Mouse (Mus musculus) heart, postnatal 0 days (tissue): ENCODE results near the gene Plekhg2. TPM values are rescaled to one million over a fixed set of nuclear protein-coding genes. Genes with fewer than 3 reads are reported as not detected.

Experiments
- ATAC-seq: fragments of 200-750 bp; cut with Nextera tagmentation; 2 replicates; pipeline ENCODE4 v1.8.0; 2017; ENCODE audit warnings: low read depth, moderate number of reproducible peaks, moderate library complexity; ENCODE audit not compliant: insufficient read depth
- DNase-seq: peaks from one replicate; pipeline ENCODE4 v3.0.0-alpha.2; 2016; ENCODE audit warnings: low spot score
- H3K27ac ChIP-seq: fragments of 300-500 bp; sonication (generic); 2 replicates; pipeline ENCODE4 v1.5.1; 2014; ENCODE audit warnings: low read depth, mild to moderate bottlenecking
- H3K27me3 ChIP-seq: fragments of 300-500 bp; sonication (generic); 2 replicates; pipeline ENCODE4 v1.6.1; 2014; ENCODE audit warnings: low read length, mixed read lengths; ENCODE audit not compliant: control insufficient read depth, insufficient read depth
- H3K36me3 ChIP-seq: fragments of 300-500 bp; sonication (generic); replicated peaks from 2 replicates; pipeline ENCODE4 v1.6.1; 2014; ENCODE audit warnings: low read length, mixed read lengths; ENCODE audit not compliant: control insufficient read depth, insufficient read depth
- H3K4me1 ChIP-seq: fragments of 300-500 bp; sonication (generic); 2 replicates; pipeline ENCODE4 v1.6.1; 2014; ENCODE audit warnings: antibody characterized with exemption; ENCODE audit not compliant: control insufficient read depth, insufficient read depth
- H3K4me2 ChIP-seq: fragments of 300-500 bp; sonication (generic); 2 replicates; pipeline ENCODE4 v1.6.1; 2014; ENCODE audit warnings: low read depth, mild to moderate bottlenecking, low read length, moderate library complexity
- H3K4me3 ChIP-seq: fragments of 300-500 bp; sonication (generic); 2 replicates; pipeline ENCODE4 v1.5.1; 2014; ENCODE audit warnings: low read depth, low read length
- H3K9ac ChIP-seq: fragments of 300-500 bp; sonication (generic); replicated peaks from 2 replicates; pipeline ENCODE4 v1.6.1; 2014; ENCODE audit warnings: low read depth, low read length, mixed read lengths
- H3K9me3 ChIP-seq: fragments of 300-500 bp; sonication (generic); replicated peaks from 2 replicates; pipeline ENCODE4 v1.6.1; 2016; ENCODE audit warnings: low read length; ENCODE audit not compliant: control insufficient read depth
- CTCF ChIP-seq: IDR thresholded peaks from 2 replicates; pipeline ENCODE4 v1.5.1; 2016; ENCODE audit warnings: antibody characterized with exemption, control low read depth, low read depth
- EP300 ChIP-seq: IDR thresholded peaks from 2 replicates; pipeline ENCODE4 v1.6.1; 2016; ENCODE audit warnings: antibody characterized with exemption, low read depth
- WGBS: fragments of 180-500 bp; shearing (Covaris S2); extraction: QIAGEN DNeasy Blood & Tissue Kit; methylation state at CpG from one replicate; pipeline ENCODE4 v1.1.7; 2014; 5-methylcytosine and 5-hydroxymethylcytosine counted together
- polyA plus RNA-seq: library from polyadenylated mRNA; unstranded; fragments of >200 nt; fragmentation: Nextera tagmentation; extraction: Ambion mirVana; gene quantifications from 2 replicates; pipeline ENCODE4 v1.2.1, GENCODE M21; 2015
- total RNA-seq: library from RNA; depleted of rRNA; stranded (reverse); fragments of >200 nt; gene quantifications from 2 replicates; pipeline ENCODE4 v1.2.3, GENCODE M21; 2014; ENCODE audit warnings: low replicate concordance

Gene Plekhg2
- total and polyA plus RNA-seq, 2 experiments from 2014 or later, result 13.7 to 41.7 TPM

DNA sequence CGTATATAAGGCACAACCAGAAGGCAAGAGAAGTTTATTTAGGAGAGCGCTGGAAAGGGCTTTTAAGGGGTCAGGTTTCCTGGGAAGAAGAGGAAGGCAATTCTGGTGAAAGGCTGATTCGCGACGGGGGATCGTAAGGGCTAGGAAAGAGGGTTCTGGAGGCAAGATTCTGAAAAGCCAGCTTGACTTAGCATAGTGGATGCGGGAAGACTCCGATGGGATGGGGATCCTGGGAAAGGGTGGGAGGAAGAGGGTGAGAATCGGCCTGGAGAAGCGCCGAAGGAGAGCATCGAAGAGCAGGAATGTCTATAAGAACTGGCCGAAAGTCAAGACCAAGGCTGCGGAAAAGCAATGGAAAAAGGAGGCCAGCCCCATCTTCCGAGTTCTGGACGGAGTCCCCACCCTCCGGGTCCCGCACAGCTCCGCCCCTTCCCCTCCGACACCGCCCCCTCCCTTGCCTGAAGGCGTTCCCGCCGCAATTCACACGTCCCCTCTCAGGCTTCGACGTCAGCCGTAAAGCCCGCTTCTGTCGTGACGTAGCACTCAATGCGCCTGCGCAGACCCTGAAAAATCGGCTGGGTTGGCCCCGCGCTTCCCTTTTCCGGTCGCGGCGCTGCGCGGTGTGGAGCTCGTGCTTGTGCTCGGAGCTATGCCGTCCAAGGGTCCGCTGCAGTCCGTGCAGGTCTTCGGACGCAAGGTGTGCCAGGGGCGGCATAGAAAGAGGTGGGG is 22.1 kb downstream of the Plekhg2 start, which contains the start of gene Rps16:
Rps16 (plus strand) TSS at position 498 of the 729 bp plus-strand sequence.
- Histone ChIP-seq H3K27ac (peak within 1 kb of the TSS; percentile 89), H3K4me1 (peaks cover 16% of the 10 kb centered on the region), H3K36me3 (peaks cover 30% of the 10 kb centered on the region), H3K9me3 (no peaks in the 10 kb centered on the region), H3K4me2 (peak within 1 kb of the TSS; percentile 97), H3K27me3 (no peaks in the 10 kb centered on the region), H3K9ac (peak within 1 kb of the TSS; percentile 97), H3K4me3 (peak within 1 kb of the TSS; percentile 94)
- ATAC-seq, result peak; percentile 96
- under 1% methylated on average over 48 of the region's 50 CpGs for WGBS
- DNase-seq, result peak; percentile 99
- no peak for TF ChIP-seq CTCF
- TF ChIP-seq EP300, result no peak

DNA sequence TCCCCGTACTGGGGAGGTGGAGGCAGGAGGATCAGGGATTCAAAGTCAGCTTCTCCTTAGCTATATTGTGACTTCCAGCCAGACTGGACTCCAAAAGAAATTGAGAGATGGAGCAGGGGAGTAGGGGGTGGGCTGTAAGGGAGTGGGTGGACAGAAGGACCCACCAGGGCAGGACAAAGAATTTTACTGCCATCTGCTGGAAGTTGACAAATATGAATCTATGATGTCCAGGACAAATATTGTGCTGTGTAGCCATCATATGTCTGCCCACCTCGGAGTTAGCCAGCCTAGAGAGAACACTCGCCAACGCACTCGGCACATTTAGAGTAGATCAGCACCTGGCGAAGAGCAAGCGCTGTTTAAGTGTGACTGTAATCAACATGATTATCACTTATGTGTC is 23.8 kb downstream of the Plekhg2 start:
- Histone ChIP-seq H3K4me3 (no peak overlapping the region), H3K9me3 (no peaks in the 10 kb centered on the region), H3K4me2 (no peak overlapping the region), H3K27me3 (no peaks in the 10 kb centered on the region), H3K9ac (no peak overlapping the region), H3K36me3 (peaks cover 19% of the 10 kb centered on the region), H3K4me1 (peaks cover 16% of the 10 kb centered on the region), H3K27ac (no peak overlapping the region)
- no peak for ATAC-seq
- TF ChIP-seq CTCF (no peak), EP300 (no peak)
- WGBS, result 73% methylated on average over 7 of the region's 7 CpGs
- DNase-seq, result no peak

DNA sequence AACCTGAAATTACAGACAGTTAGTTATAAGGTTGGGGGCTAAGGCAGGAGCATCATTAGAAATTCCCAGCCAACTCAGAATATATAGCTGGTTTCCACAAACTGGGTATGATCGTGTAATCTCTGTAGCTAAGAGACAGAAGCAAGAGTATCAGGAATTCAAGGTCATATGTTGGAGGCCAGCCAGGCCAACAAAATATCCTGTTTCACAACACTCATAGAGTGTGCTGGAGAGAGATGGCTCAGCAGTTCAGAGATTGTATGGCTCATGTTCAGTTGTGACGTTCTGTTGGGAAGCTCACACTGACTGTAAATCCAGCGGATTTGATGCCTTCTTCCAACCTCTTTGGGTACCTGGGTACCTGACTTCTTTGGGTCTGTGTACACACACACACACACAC is 24.7 kb downstream of the Plekhg2 start:
- Histone ChIP-seq H3K9ac (no peak overlapping the region), H3K4me1 (peaks cover 16% of the 10 kb centered on the region), H3K9me3 (no peaks in the 10 kb centered on the region), H3K36me3 (peaks cover 11% of the 10 kb centered on the region), H3K4me2 (no peak overlapping the region), H3K27me3 (no peaks in the 10 kb centered on the region), H3K4me3 (no peak overlapping the region), H3K27ac (no peak overlapping the region)
- ATAC-seq (no peak), DNase-seq (no peak)
- TF ChIP-seq CTCF (no peak), EP300 (no peak)
- 33% methylated on average over 3 of the region's 3 CpGs for WGBS

DNA sequence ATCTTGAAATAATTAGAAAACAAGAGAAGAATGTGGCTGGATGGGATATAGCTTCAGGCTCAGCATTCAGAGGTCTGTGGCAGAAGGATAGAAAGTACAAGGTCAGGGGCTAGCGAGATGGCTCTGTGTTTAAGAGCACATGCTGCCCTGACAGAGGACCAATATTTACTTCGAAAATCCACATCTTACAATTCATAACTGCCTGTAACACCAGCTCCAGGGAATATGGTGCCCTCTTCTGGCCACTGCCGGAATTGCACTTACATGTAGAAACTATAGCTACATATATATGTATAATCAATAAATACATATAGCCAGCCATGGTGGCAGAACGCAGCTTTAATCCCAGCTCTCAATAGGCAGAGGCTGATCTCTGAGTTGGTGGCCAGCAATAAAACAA is 27.8 kb downstream of the Plekhg2 start:
- ATAC-seq, result no peak
- 2% methylated on average over 4 of the region's 4 CpGs for WGBS
- Histone ChIP-seq H3K4me1 (peaks cover under 1% of the 10 kb centered on the region; the same call in 1 of the 2 replicates), H3K4me3 (no peak overlapping the region), H3K9me3 (no peaks in the 10 kb centered on the region), H3K9ac (no peak overlapping the region), H3K27me3 (no peaks in the 10 kb centered on the region), H3K4me2 (no peak overlapping the region), H3K27ac (no peak overlapping the region), H3K36me3 (no peaks in the 10 kb centered on the region)
- TF ChIP-seq EP300 (no peak), CTCF (peak; percentile 84)
- peak; percentile 49 for DNase-seq

DNA sequence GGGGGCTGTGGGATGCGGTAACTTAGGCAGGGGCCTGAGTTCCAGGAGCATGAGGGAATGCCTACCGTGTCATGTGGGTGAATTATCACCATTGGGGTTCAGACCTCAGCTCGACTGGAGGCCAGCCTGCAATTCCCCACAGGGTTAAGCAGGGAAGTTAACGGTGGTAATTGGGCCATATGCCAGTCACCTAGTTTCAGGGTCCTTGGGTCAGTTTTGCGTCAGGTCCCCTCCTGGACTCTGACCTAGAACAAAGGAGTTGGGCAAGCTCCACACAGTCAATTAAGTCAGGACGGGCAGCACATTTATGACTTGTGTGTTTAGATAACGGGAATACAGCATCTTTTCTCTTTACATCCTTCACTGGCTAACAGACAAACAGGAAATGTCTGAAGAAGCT is 31.0 kb downstream of the Plekhg2 start:
- WGBS, result 33% methylated on average over 7 of the region's 7 CpGs
- Histone ChIP-seq H3K9ac (no peak overlapping the region), H3K9me3 (no peaks in the 10 kb centered on the region), H3K27ac (0 out of 2 replicates have a peak overlapping the region, but pooled peaks have one; percentile 7), H3K4me2 (no peak overlapping the region), H3K4me1 (peaks cover 5% of the 10 kb centered on the region), H3K4me3 (no peak overlapping the region), H3K36me3 (no peaks in the 10 kb centered on the region), H3K27me3 (no peaks in the 10 kb centered on the region)
- no peak for ATAC-seq
- DNase-seq, result no peak
- TF ChIP-seq EP300 (no peak), CTCF (no peak)
